In the genomic region with DNA sequence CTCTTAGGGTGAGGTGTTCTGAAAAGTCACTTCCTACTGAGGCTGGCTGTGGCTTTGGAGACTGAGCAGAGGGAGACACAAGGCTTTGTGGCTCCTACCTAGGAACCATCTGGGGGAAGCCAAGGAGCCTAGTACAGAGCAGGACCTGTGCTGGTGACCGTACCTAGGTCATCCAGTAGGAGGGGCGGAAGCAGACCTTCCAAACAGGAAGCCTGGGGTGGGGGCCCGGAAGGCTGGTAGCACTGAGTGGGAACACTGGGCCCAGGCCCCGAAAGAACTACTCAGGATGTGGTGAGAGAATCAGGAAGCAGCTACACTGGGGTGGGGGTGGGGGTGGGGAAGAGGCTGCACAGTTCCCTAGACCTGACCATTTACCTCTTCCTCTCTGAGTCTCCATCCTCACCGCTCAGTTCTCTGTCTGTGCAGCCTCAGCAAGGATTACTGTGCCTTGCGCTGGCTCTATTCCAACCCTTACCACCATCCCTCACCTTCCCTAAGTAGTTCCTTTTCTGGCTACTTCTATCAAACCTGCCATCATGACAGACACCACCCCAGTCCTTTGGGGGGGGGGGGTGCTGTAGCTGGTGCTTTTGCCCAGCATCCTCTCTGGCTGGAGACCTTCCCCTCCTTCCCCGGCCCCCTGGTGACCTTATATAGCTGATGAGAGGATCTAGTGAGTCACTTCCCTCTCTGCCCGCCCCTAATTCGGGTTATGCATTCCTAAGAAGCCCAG, we compare ENCODE assay signal across 7 mouse cellular contexts. TPM values are rescaled to one million over a fixed set of nuclear protein-coding genes. Genes with fewer than 3 reads are reported as not detected.
DNase-seq lines count a peak whose midpoint lies in the region; ATAC-seq and TF ChIP-seq lines count a peak whose summit lies in the region.

No protein-coding gene starts in this region.

- H3K36me3 ChIP-seq in forebrain, postnatal 0 days (ENCODE audit: insufficient read depth), result 0 out of 2 replicates have a peak, but pooled peaks cover 12% of the 10 kb centered on the region
- peaks cover 8% of the 10 kb centered on the region for H3K36me3 ChIP-seq in hindbrain, embryonic 16.5 days (ENCODE audit: control insufficient read depth, insufficient read depth, low read length)
- peaks cover 15% of the 10 kb centered on the region for H3K36me3 ChIP-seq in liver, embryonic 13.5 days

- H3K27me3 ChIP-seq in forebrain, postnatal 0 days (ENCODE audit: insufficient read depth, low read length), result no peaks in the 10 kb centered on the region
- no peaks in the 10 kb centered on the region for H3K27me3 ChIP-seq in hindbrain, embryonic 16.5 days (replicated peaks; ENCODE audit: control insufficient read depth, insufficient read depth, low read length)
- peaks cover 53% of the 10 kb centered on the region for H3K27me3 ChIP-seq in liver, embryonic 13.5 days

- peaks cover 24% of the 10 kb centered on the region; the same call in 1 of the 2 replicates for H3K4me1 ChIP-seq in forebrain, postnatal 0 days (ENCODE audit: insufficient read depth)
- peaks cover 43% of the 10 kb centered on the region for H3K4me1 ChIP-seq in hindbrain, embryonic 16.5 days (ENCODE audit: control insufficient read depth, insufficient read depth, low read depth, low read length)
- H3K4me1 ChIP-seq in liver, embryonic 13.5 days (replicated peaks), result peaks cover 81% of the 10 kb centered on the region

- peak; percentile 62 to 75 for DNase-seq in CD8-positive naive resting alpha-beta T cell, adult 2 months (ENCODE audit: low read depth in 2 of 2, low spot score in 2 of 2)
- DNase-seq in R1 (ENCODE audit: low read depth, low spot score), result peak; percentile 93
- no peak for DNase-seq in forebrain, postnatal 0 days
- DNase-seq in liver, embryonic 13.5 days, result no peak
- DNase-seq in naive thymus-derived CD4-positive, alpha-beta T cell, adult 2 months (ENCODE audit: low read depth), result peak; percentile 81
- DNase-seq in urinary bladder, postnatal 36 days (ENCODE audit: low spot score in 2 of 2), result peak; percentile 23 to 54

- TF ChIP-seq CTCF in forebrain, postnatal 0 days (IDR thresholded peaks at IDR 0.05; ENCODE audit: low read depth), result no peak

- H3K9me3 ChIP-seq in forebrain, postnatal 0 days (ENCODE audit: low read length), result no peaks in the 10 kb centered on the region
- H3K9me3 ChIP-seq in hindbrain, embryonic 16.5 days (ENCODE audit: control insufficient read depth, low read length), result no peaks in the 10 kb centered on the region
- H3K9me3 ChIP-seq in liver, embryonic 13.5 days (replicated peaks), result 0 out of 2 replicates have a peak, but pooled peaks cover 3% of the 10 kb centered on the region

- H3K4me2 ChIP-seq in forebrain, postnatal 0 days (ENCODE audit: low read depth), result peak overlapping the region; percentile 56
- H3K4me2 ChIP-seq in hindbrain, embryonic 16.5 days (ENCODE audit: low read length), result peak overlapping the region; percentile 95
- peak overlapping the region; percentile 86 for H3K4me2 ChIP-seq in liver, embryonic 13.5 days

- peak overlapping the region; percentile 2; the same call in 1 of the 2 replicates for H3K9ac ChIP-seq in forebrain, postnatal 0 days
- peak overlapping the region; percentile 95 for H3K9ac ChIP-seq in hindbrain, embryonic 16.5 days (ENCODE audit: low read depth, low read length)
- H3K9ac ChIP-seq in liver, embryonic 13.5 days, result no peak overlapping the region

- no peak for ATAC-seq in forebrain, postnatal 0 days
- no peak for ATAC-seq in hindbrain, embryonic 16.5 days
- ATAC-seq in liver, embryonic 13.5 days (ENCODE audit: low read depth), result peak; percentile 22; the same call in 1 of the 2 replicates

- 71% methylated on average over 9 of the region's 9 CpGs for WGBS in forebrain, postnatal 0 days
- WGBS in hindbrain, embryonic 16.5 days, result 65% methylated on average over 9 of the region's 9 CpGs
- 20% methylated on average over 9 of the region's 9 CpGs for WGBS in liver, embryonic 13.5 days (ENCODE audit: insufficient replicate concordance)

- peak overlapping the region; percentile 70 for H3K4me3 ChIP-seq in forebrain, postnatal 0 days (ENCODE audit: low read depth, low read length)
- H3K4me3 ChIP-seq in hindbrain, embryonic 16.5 days (ENCODE audit: low read length), result peak overlapping the region; percentile 74
- H3K4me3 ChIP-seq in liver, embryonic 13.5 days (replicated peaks), result peak overlapping the region; percentile 57

- H3K27ac ChIP-seq in forebrain, postnatal 0 days (ENCODE audit: low read depth, low read length), result peak overlapping the region; percentile 40; the same call in 1 of the 2 replicates
- peak overlapping the region; percentile 3; the same call in 1 of the 2 replicates for H3K27ac ChIP-seq in hindbrain, embryonic 16.5 days (ENCODE audit: low read depth, low read length)
- H3K27ac ChIP-seq in liver, embryonic 13.5 days, result peak overlapping the region; percentile 87

RNA-seq across cellular contexts. Expression of gene Ppp1r18, which starts 4.9 kb away (rescaled TPM):
- total RNA-seq in forebrain, postnatal 0 days (2014; rRNA removed), result 29.5 and 38.9 TPM in 2 replicates
- polyA plus RNA-seq in forebrain, postnatal 0 days (2015; fragmentation: Nextera tagmentation; extraction: Ambion mirVana), result 22.3 and 23.3 TPM in 2 replicates
- polyA plus RNA-seq in hindbrain, embryonic 16.5 days (2015; fragmentation: Nextera tagmentation; extraction: Ambion mirVana), result 18.9 and 24.4 TPM in 2 replicates
- polyA plus RNA-seq in liver, embryonic 13.5 days (2015; fragmentation: Nextera tagmentation; extraction: Ambion mirVana), result 8.0 and 11.8 TPM in 2 replicates

RNA-seq across cellular contexts. Expression of gene Nrm, which starts 9.2 kb away (rescaled TPM):
- total RNA-seq in forebrain, postnatal 0 days (2014; rRNA removed), result 6.1 and 9.7 TPM in 2 replicates
- polyA plus RNA-seq in forebrain, postnatal 0 days (2015; fragmentation: Nextera tagmentation; extraction: Ambion mirVana), result 13.1 and 15.6 TPM in 2 replicates
- polyA plus RNA-seq in hindbrain, embryonic 16.5 days (2015; fragmentation: Nextera tagmentation; extraction: Ambion mirVana), result 20.8 and 22.3 TPM in 2 replicates
- 23.0 and 25.4 TPM in 2 replicates for polyA plus RNA-seq in liver, embryonic 13.5 days (2015; fragmentation: Nextera tagmentation; extraction: Ambion mirVana)

RNA-seq across cellular contexts. Expression of gene Dhx16, which starts 9.3 kb away (rescaled TPM):
- 33.0 and 33.2 TPM in 2 replicates for total RNA-seq in forebrain, postnatal 0 days (2014; rRNA removed)
- 21.8 and 22.1 TPM in 2 replicates for polyA plus RNA-seq in forebrain, postnatal 0 days (2015; fragmentation: Nextera tagmentation; extraction: Ambion mirVana)
- polyA plus RNA-seq in hindbrain, embryonic 16.5 days (2015; fragmentation: Nextera tagmentation; extraction: Ambion mirVana), result 25.0 and 33.3 TPM in 2 replicates
- polyA plus RNA-seq in liver, embryonic 13.5 days (2015; fragmentation: Nextera tagmentation; extraction: Ambion mirVana), result 35.2 and 40.3 TPM in 2 replicates

RNA-seq across cellular contexts. Expression of gene 2310061I04Rik, which starts 26.9 kb away (rescaled TPM):
- total RNA-seq in forebrain, postnatal 0 days (2014; rRNA removed), result 31.6 and 32.8 TPM in 2 replicates
- polyA plus RNA-seq in forebrain, postnatal 0 days (2015; fragmentation: Nextera tagmentation; extraction: Ambion mirVana), result 56.7 and 66.3 TPM in 2 replicates
- 67.4 and 77.4 TPM in 2 replicates for polyA plus RNA-seq in hindbrain, embryonic 16.5 days (2015; fragmentation: Nextera tagmentation; extraction: Ambion mirVana)
- 14.3 and 15.1 TPM in 2 replicates for polyA plus RNA-seq in liver, embryonic 13.5 days (2015; fragmentation: Nextera tagmentation; extraction: Ambion mirVana)

RNA-seq across cellular contexts. Expression of gene Mdc1, which starts 29.0 kb away (rescaled TPM):
- total RNA-seq in forebrain, postnatal 0 days (2014; rRNA removed), result 15.3 and 20.4 TPM in 2 replicates
- polyA plus RNA-seq in forebrain, postnatal 0 days (2015; fragmentation: Nextera tagmentation; extraction: Ambion mirVana), result 3.0 and 4.4 TPM in 2 replicates
- 9.3 and 11.2 TPM in 2 replicates for polyA plus RNA-seq in hindbrain, embryonic 16.5 days (2015; fragmentation: Nextera tagmentation; extraction: Ambion mirVana)
- 8.0 and 8.8 TPM in 2 replicates for polyA plus RNA-seq in liver, embryonic 13.5 days (2015; fragmentation: Nextera tagmentation; extraction: Ambion mirVana)

Comparison
In these comparisons a context has a peak if more than half of its experiments do, and no peak if none do; other contexts are left out.
1. DNase-seq: peak in CD8-positive naive resting alpha-beta T cell, adult 2 months (2 of 2), R1 (single experiment), naive thymus-derived CD4-positive, alpha-beta T cell, adult 2 months (single experiment) and urinary bladder, postnatal 36 days (2 of 2); none in forebrain, postnatal 0 days (single experiment) and liver, embryonic 13.5 days (single experiment).
2. H3K27ac ChIP-seq: peak in every context shown above with its lines; median percentile 87 in liver, embryonic 13.5 days; 40 in forebrain, postnatal 0 days; 3 in hindbrain, embryonic 16.5 days.
3. Peak in every context shown above with its lines, with median percentiles within 50 percentile points of each other: H3K4me2 ChIP-seq and H3K4me3 ChIP-seq.